Mouse (Mus musculus): ENCODE results near the gene Rpe.

The Rpe gene

DNA sequence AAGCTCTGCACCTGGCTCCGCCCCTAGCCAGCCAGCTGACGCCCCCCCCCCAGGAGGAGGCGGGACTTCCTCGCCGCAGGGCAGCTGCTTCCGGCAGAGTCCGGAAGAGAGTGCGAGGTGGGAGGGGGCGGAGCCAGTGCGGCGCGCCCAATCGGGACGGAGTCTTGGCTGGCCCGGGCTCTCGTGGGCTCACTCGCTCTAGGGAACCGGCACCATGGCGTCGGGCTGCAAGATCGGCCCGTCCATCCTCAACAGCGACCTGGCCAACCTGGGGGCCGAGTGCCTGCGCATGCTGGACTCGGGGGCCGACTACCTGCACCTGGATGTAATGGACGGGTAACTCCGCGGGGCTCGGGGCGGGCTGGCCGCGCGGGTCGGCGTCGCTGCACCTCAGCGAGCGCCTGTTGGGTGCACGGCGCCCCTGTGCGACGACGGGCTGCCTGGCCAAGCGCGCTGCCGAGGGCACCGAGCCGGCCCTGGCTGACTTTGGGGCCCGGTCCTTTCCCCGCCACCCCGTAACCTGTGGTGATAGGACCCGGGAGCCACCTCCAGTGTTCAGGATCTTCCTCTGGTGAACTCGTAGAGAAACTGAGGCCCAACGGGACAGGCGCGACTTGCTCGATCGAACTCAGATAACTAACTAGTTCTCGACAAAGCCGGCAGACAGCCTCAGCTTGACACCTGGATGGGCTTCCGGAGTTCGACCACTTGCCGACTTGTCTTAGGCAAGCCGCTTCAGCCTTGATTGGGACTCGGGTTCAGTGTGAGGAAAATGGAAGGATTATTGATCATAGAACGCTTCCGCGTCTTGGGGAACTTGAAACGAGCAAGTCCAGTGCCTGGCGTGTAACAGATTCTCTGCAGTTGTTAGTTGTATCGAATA is at the start of gene Rpe:
Gene Rpe, plus strand, starts transcription at position 139 of the 883 bp plus-strand sequence.
- in situ Hi-C loops (cut with MboI; ENCODE audit: low pct_unique_long_range_greater_than_20kb in 1 of 2, low sequenced_read_pairs in 2 of 2, unreplicated experiment in 1 of 2), result loop anchor here in 1 of 2 experiments (25.0 kb wide), 1 partner anchor 1439 kb away; no protein-coding TSS in a partner anchor

DNA sequence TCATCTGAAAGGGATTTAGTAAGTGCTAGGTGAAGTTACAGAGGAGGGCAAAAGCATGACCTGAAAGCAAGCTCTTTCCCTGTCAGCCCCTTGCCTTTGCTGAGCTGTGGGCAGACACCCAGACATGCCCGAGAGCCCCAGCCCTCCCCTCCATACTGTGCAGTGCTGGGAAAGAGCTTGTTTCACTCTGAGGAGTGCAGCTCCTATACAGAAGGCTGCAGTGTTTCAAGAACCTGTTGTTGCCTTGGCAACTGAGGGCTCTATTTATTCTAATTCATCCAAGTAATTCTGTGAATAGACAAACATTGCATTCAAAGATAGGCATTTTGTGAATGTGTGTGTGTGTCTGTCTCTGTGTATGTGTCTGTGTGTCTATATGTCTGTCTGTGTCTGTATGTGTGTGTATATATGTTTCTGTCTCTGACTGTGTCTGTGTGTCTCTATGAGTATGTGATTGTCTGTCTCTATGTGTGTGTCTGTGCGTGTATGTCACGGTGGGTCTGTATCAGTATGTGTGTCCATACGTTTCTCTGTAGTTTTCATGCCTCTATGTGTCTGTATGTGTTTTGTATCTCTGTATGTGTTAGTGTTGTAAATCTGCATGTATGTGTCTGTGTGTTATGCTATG is 45.4 kb upstream of the Rpe start:
- in situ Hi-C loops (cut with MboI; ENCODE audit: low pct_unique_long_range_greater_than_20kb in 1 of 2, low sequenced_read_pairs in 2 of 2, unreplicated experiment in 1 of 2), result loop anchor here (25.0 kb wide), 1 partner anchor 543 kb away; no protein-coding TSS in a partner anchor

GRCm38 (mm10) chr1:66655747-66656119 is 44.9 kb upstream of the Rpe start:
- in situ Hi-C loops (cut with MboI; ENCODE audit: low pct_unique_long_range_greater_than_20kb in 1 of 2, low sequenced_read_pairs in 2 of 2, unreplicated experiment in 1 of 2), result loop anchor here (25.0 kb wide), 1 partner anchor 543 kb away; no protein-coding TSS in a partner anchor

- in situ Hi-C loops (cut with MboI; ENCODE audit: low pct_unique_long_range_greater_than_20kb in 1 of 2, low sequenced_read_pairs in 2 of 2, unreplicated experiment in 1 of 2), result loop anchor here (25.0 kb wide), 1 partner anchor 559 kb away; no protein-coding TSS in a partner anchor
Observed at GRCm38 (mm10) chr1:66671475-66671874, 29.2 kb upstream of the Rpe start.

DNA sequence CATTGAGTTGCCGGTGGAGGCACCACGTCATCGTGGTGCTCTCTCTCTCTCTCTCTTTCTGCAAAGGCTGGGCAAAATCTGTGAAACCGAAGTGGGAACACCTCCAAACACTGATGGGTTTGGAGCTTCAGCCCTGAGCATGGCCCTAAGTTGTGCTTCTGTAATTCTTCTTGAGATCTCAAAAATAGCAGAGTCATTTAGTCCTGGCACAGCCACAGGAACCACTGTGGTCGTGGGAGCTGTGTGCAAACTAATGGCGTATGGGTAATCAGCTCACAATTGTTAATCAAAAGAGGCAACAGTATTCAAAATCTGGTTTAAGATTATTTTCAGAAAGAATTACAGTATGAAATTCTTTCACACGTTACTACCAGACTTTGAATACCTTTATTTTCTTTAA is 27.8 kb upstream of the Rpe start:
- in situ Hi-C loops (cut with MboI; ENCODE audit: low pct_unique_long_range_greater_than_20kb in 1 of 2, low sequenced_read_pairs in 2 of 2, unreplicated experiment in 1 of 2), result loop anchor here (25.0 kb wide), 1 partner anchor 561 kb away; no protein-coding TSS in a partner anchor

DNA sequence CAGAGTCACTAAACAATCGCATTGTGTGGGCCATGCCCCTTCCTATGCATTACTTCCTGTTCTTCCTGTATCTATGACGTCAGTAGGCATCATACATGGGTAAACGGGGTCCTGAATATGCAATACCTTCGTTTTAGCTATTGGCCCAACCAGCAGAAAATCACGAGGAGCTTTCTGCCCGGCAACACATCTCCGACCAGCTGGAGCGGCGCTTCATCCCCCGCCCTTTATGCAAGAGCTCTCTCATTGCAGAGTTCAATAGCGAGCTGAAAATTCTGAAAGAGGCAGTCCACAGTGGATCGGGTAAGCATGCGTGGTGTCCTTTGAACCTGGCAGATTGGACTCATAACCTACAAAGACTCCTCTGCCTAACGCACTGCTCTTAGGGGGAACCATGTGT is 22.7 kb upstream of the Rpe start:
- in situ Hi-C loops (cut with MboI; ENCODE audit: low pct_unique_long_range_greater_than_20kb in 1 of 2, low sequenced_read_pairs in 2 of 2, unreplicated experiment in 1 of 2), result no loop called here

GRCm38 (mm10) chr1:66678662-66679061 is 22.0 kb upstream of the Rpe start:
- in situ Hi-C loops (cut with MboI; ENCODE audit: low pct_unique_long_range_greater_than_20kb in 1 of 2, low sequenced_read_pairs in 2 of 2, unreplicated experiment in 1 of 2), result no loop called here

DNA sequence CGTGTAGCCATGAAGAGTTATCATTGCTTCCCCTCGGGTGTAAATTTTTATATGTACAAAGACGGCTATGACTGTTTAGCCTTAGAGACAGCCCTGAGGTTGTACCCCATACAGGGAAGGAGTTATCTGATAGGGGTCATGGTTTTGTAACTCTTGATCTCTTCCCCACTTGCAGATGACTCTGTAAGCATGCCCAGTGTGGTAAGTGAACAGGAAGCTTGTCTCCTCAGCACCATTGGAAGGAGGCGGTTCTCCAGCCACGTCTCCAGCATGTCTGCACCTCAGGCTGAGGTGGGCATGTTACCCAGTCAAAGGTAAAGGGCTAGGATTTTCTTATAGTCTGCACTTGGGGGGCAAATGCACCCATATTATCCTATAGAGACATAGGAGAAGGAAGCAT is 17.7 kb upstream of the Rpe start:
- in situ Hi-C loops (cut with MboI; ENCODE audit: low pct_unique_long_range_greater_than_20kb in 1 of 2, low sequenced_read_pairs in 2 of 2, unreplicated experiment in 1 of 2), result loop anchor here in 1 of 2 experiments (10.0 kb wide), 1 partner anchor 142 kb away; no protein-coding TSS in a partner anchor

DNA sequence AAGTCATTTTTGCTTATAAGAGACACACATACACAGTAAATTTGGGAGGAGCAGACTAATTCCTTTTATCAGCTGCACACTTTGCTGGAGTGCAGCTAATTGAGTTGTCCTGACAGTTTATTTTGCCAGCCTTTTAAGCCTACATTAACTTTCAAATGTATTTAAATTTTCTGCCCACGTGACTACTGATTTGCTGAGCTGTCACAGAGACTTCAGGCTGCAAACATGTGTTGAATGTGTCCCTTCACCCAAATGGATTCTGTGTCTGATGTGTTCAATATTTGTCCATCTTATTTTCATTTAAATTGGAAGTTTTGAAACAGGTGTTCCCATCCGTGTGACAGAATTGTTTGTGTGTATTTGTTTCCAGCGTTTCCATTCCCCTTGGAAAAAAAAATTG is 8.9 kb upstream of the Rpe start:
- in situ Hi-C loops (cut with MboI; ENCODE audit: low pct_unique_long_range_greater_than_20kb in 1 of 2, low sequenced_read_pairs in 2 of 2, unreplicated experiment in 1 of 2), result no loop called here

DNA sequence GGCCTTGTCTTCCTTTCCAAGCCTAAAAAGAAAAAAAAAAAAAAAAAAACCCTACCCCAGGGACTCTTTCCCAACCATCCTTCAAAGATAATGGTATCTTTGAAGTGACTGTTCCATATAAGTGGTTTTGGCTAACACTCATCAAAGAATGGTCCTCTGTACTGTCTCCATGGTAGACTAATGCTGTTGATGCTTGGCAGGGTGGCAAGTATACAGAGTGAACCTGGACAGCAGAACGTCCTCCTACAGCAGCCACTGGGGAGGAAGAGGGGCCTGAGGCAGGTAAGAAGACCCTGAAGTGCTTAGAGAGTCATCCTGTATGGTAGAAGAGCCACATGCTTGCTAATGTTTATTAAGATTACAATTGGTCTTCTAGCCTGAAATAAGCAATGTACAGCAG is 8.3 kb upstream of the Rpe start:
- in situ Hi-C loops (cut with MboI; ENCODE audit: low pct_unique_long_range_greater_than_20kb in 1 of 2, low sequenced_read_pairs in 2 of 2, unreplicated experiment in 1 of 2), result no loop called here

DNA sequence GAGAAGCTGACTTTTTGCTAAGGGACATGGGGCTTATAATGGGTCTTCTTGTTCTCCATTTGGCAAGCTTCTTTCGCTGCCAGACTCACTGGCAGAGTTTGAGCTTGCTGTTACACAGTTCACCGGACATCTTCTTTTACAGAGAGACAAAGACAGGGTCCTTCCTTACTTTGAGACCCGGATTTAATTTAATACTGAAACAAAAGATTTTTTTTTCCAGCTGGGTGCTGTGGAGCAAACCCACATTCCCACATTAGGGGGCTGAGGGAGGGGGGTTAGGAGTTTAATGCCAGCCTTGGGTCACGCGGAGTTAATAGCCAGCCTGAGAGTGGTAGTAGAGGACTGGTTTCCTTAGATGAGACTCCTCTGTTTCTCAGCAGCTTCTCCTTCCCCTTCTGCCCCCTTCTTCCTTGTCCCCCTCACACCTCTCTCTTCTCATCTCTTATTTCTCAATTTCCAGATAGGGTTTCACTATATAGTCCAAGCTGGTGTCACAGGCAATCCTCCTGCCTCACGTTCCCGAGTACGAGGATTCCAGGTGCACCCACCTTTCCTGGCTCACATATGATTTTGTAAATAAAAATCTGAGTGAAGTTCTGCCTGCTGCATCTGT is 7.7 kb upstream of the Rpe start:
- in situ Hi-C loops (cut with MboI; ENCODE audit: low pct_unique_long_range_greater_than_20kb in 1 of 2, low sequenced_read_pairs in 2 of 2, unreplicated experiment in 1 of 2), result no loop called here

- in situ Hi-C loops (cut with MboI; ENCODE audit: low pct_unique_long_range_greater_than_20kb in 1 of 2, low sequenced_read_pairs in 2 of 2, unreplicated experiment in 1 of 2), result no loop called here
Observed at GRCm38 (mm10) chr1:66694266-66694665, 6.4 kb upstream of the Rpe start.

DNA sequence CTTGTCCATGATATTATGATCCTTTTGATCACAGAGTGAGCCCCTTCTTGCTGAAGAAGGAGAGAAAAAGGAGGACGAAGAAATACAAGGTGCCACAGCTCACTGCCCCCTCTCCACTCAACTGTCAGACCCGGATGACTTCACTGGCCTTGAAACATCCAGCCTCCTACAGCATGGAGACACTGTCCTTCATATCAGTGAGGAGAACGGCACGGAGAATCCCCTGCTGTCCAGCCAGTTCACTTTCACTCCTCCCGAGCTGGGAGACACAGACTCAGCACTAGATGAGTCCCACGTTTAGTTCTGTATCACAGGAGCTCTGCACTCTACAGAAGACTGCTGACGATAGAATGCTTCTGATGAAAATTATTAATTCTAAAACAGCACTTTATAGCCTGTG is 5.3 kb upstream of the Rpe start:
- in situ Hi-C loops (cut with MboI; ENCODE audit: low pct_unique_long_range_greater_than_20kb in 1 of 2, low sequenced_read_pairs in 2 of 2, unreplicated experiment in 1 of 2), result no loop called here

DNA sequence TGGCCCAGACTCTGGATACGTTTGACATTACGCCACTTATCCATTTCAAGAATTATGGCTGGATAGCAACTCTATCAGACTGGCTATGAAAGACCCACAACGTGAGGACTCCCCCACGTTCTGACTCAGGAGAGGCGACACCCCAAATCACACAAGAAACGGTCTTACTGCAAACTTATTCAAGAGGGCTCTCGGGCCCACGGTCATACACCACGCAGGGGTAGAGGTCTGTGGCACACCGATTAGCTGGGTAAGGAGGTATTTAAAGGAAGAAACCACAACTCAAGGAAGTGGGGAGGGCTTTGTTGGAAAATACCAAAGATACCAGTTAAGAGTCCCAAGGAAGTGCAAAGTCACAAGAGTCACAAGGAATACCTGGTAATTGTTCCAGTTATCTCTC is 1.0 kb upstream of the Rpe start:
- in situ Hi-C loops (cut with MboI; ENCODE audit: low pct_unique_long_range_greater_than_20kb in 1 of 2, low sequenced_read_pairs in 2 of 2, unreplicated experiment in 1 of 2), result loop anchor here in 1 of 2 experiments (25.0 kb wide), 1 partner anchor 1437 kb away; no protein-coding TSS in a partner anchor

- in situ Hi-C loops (cut with MboI; ENCODE audit: low pct_unique_long_range_greater_than_20kb in 1 of 2, low sequenced_read_pairs in 2 of 2, unreplicated experiment in 1 of 2), result loop anchor here in 1 of 2 experiments (25.0 kb wide), 1 partner anchor 1438 kb away; no protein-coding TSS in a partner anchor
Observed at GRCm38 (mm10) chr1:66700149-66700692, 410 bp upstream of the Rpe start.

GRCm38 (mm10) chr1:66701576-66701940 is 927 bp downstream of the Rpe start:
- in situ Hi-C loops (cut with MboI; ENCODE audit: low pct_unique_long_range_greater_than_20kb in 1 of 2, low sequenced_read_pairs in 2 of 2, unreplicated experiment in 1 of 2), result loop anchor here in 1 of 2 experiments (25.0 kb wide), 1 partner anchor 1439 kb away; no protein-coding TSS in a partner anchor

GRCm38 (mm10) chr1:66702623-66703345 is 2.2 kb downstream of the Rpe start:
- in situ Hi-C loops (cut with MboI; ENCODE audit: low pct_unique_long_range_greater_than_20kb in 1 of 2, low sequenced_read_pairs in 2 of 2, unreplicated experiment in 1 of 2), result loop anchor here in 1 of 2 experiments (25.0 kb wide), 1 partner anchor 1440 kb away; no protein-coding TSS in a partner anchor

- in situ Hi-C loops (cut with MboI; ENCODE audit: low pct_unique_long_range_greater_than_20kb in 1 of 2, low sequenced_read_pairs in 2 of 2, unreplicated experiment in 1 of 2), result loop anchor here in 1 of 2 experiments (25.0 kb wide), 1 partner anchor 1442 kb away; no protein-coding TSS in a partner anchor
Observed at GRCm38 (mm10) chr1:66704523-66704922, 3.9 kb downstream of the Rpe start.
